29 mouse cellular contexts compared by ENCODE assay signal in the genomic region with DNA sequence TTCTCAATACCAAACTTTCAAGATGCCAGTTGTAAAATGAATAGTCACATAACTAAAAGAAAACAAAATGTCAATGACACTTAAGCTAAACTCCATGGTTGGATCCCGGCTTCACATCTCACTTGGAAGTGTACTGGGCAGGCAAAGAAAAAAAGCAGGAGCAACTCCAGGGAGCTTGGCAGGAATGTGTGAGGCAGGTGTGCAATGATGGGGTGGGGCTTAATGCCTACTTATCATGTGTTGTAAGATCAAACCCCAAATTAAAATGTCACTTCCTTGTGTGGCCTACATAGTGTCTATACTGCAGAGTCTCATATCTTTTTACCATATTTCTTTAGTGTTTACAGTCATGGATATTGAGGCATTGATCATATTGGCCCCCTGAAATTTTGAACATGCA.
DNase-seq lines count a peak whose midpoint lies in the region; ATAC-seq and TF ChIP-seq lines count a peak whose summit lies in the region.
"Had no signal": no experiment of that assay in that cellular context is flagged by ENCODE, and none has a peak within 500 bp of the region (broad histone marks: within the 10 kb centered on the region; RNA-seq: fewer than 3 reads in every experiment).

No protein-coding gene starts in this region.

- no peaks in the 10 kb centered on the region for H3K4me1 ChIP-seq in intestine, embryonic 15.5 days (replicated peaks)
- no peaks in the 10 kb centered on the region for H3K4me1 ChIP-seq in intestine, postnatal 0 days (replicated peaks; ENCODE audit: control insufficient read depth, insufficient read depth, low read length)
- H3K4me1 ChIP-seq in forebrain, embryonic 13.5 days: no peaks in the 10 kb centered on the region; the same call in 1 of the 2 replicates
- H3K4me1 ChIP-seq: embryonic facial prominence, embryonic 10.5 days; forebrain, embryonic 12.5 days; heart, embryonic 10.5 days; heart, embryonic 13.5 days had no signal

- H3K9ac ChIP-seq in intestine, embryonic 15.5 days: no peak overlapping the region
- H3K9ac ChIP-seq in intestine, postnatal 0 days (ENCODE audit: low read depth, low read length): no peak overlapping the region
- H3K9ac ChIP-seq in forebrain, embryonic 13.5 days: no peak overlapping the region
- H3K9ac ChIP-seq: embryonic facial prominence, embryonic 13.5 days; forebrain, embryonic 12.5 days; heart, embryonic 13.5 days; hindbrain, embryonic 14.5 days had no signal

- intact Hi-C loops in left cerebral cortex, adult 2 months (cut with DNase I): no loop called here
- intact Hi-C loops in left cerebral cortex, postnatal 36 days (cut with DNase I): no loop called here

- TF ChIP-seq CTCF in left cerebral cortex, adult 2 months (IDR thresholded peaks at IDR 0.05): no peak
- TF ChIP-seq CTCF in intestine, postnatal 0 days (IDR thresholded peaks at IDR 0.05; ENCODE audit: low read depth): no peak

- 0 out of 2 replicates have a peak overlapping the region, but pooled peaks have one; percentile 36 for H3K27ac ChIP-seq in left cerebral cortex, adult 2 months
- no peak overlapping the region for H3K27ac ChIP-seq in intestine, embryonic 15.5 days
- H3K27ac ChIP-seq in intestine, postnatal 0 days (ENCODE audit: low read depth, low read length): no peak overlapping the region
- H3K27ac ChIP-seq in forebrain, embryonic 13.5 days: no peak overlapping the region
- H3K27ac ChIP-seq: embryonic facial prominence, embryonic 10.5 days; embryonic facial prominence, embryonic 13.5 days; forebrain, embryonic 12.5 days; heart, adult 2 months; heart, embryonic 10.5 days; heart, embryonic 13.5 days; hindbrain, embryonic 14.5 days; hindbrain, postnatal 0 days had no signal

- no peaks in the 10 kb centered on the region for H3K36me3 ChIP-seq in intestine, embryonic 15.5 days
- H3K36me3 ChIP-seq in intestine, postnatal 0 days (ENCODE audit: control insufficient read depth, insufficient read depth): no peaks in the 10 kb centered on the region
- H3K36me3 ChIP-seq in forebrain, embryonic 13.5 days (ENCODE audit: poor library complexity, severe bottlenecking): no peaks in the 10 kb centered on the region
- H3K36me3 ChIP-seq: embryonic facial prominence, embryonic 10.5 days; embryonic facial prominence, embryonic 13.5 days; forebrain, embryonic 12.5 days; heart, embryonic 10.5 days; heart, embryonic 13.5 days had no signal

- H3K27me3 ChIP-seq in intestine, embryonic 15.5 days (replicated peaks): no peaks in the 10 kb centered on the region
- no peaks in the 10 kb centered on the region for H3K27me3 ChIP-seq in intestine, postnatal 0 days (replicated peaks; ENCODE audit: control insufficient read depth, insufficient read depth, low read length)
- no peaks in the 10 kb centered on the region for H3K27me3 ChIP-seq in forebrain, embryonic 13.5 days
- H3K27me3 ChIP-seq: embryonic facial prominence, embryonic 13.5 days; forebrain, embryonic 12.5 days; heart, embryonic 13.5 days had no signal

- H3K9me3 ChIP-seq in intestine, embryonic 15.5 days: no peaks in the 10 kb centered on the region
- H3K9me3 ChIP-seq in intestine, postnatal 0 days (ENCODE audit: control insufficient read depth): no peaks in the 10 kb centered on the region
- H3K9me3 ChIP-seq in forebrain, embryonic 13.5 days (replicated peaks): no peaks in the 10 kb centered on the region
- H3K9me3 ChIP-seq: embryonic facial prominence, embryonic 10.5 days; embryonic facial prominence, embryonic 13.5 days; forebrain, embryonic 12.5 days; heart, embryonic 10.5 days; heart, embryonic 13.5 days had no signal

- whole genome bisulfite sequencing in intestine, embryonic 15.5 days: 68% methylated on average over 1 of the region's 1 CpGs
- 49% methylated on average over 1 of the region's 1 CpGs for WGBS in intestine, postnatal 0 days
- 64% methylated on average over 1 of the region's 1 CpGs for WGBS in forebrain, embryonic 13.5 days

- no peak for DNase-seq in left cerebral cortex, adult 2 months (ENCODE audit: extremely low spot score in 1 of 2, low spot score in 2 of 2)
- DNase-seq in left cerebral cortex, postnatal 36 days (ENCODE audit: low spot score in 2 of 2): no peak
- no peak for DNase-seq in Muller cell, postnatal 12 days (ENCODE audit: inconsistent ontology term)
- DNase-seq: adrenal gland, adult 8-10 months; adrenal gland, postnatal 25 days; cerebellum, adult 11 months; cerebellum, adult 2 months; cerebellum, adult 9-11 months; cerebellum, postnatal 36 days; embryo, embryonic 11 days; gastrocnemius, postnatal 10 days; gastrocnemius, postnatal 36 days; heart, adult 2 months; heart, postnatal 14 days; heart, postnatal 4 days had no signal

- no peak overlapping the region for H3K4me2 ChIP-seq in intestine, embryonic 15.5 days (replicated peaks)
- no peak overlapping the region for H3K4me2 ChIP-seq in intestine, postnatal 0 days (replicated peaks; ENCODE audit: low read depth)
- no peak overlapping the region for H3K4me2 ChIP-seq in forebrain, embryonic 13.5 days
- H3K4me2 ChIP-seq: embryonic facial prominence, embryonic 13.5 days; forebrain, embryonic 12.5 days; heart, embryonic 13.5 days; hindbrain, embryonic 14.5 days had no signal

- H3K4me3 ChIP-seq in left cerebral cortex, adult 2 months: no peak overlapping the region
- no peak overlapping the region for H3K4me3 ChIP-seq in intestine, embryonic 15.5 days (replicated peaks)
- no peak overlapping the region for H3K4me3 ChIP-seq in intestine, postnatal 0 days (ENCODE audit: low read depth, low read length)
- H3K4me3 ChIP-seq in forebrain, embryonic 13.5 days: no peak overlapping the region
- H3K4me3 ChIP-seq: embryonic facial prominence, embryonic 10.5 days; embryonic facial prominence, embryonic 13.5 days; erythroblast, embryonic 14.5 days; forebrain, embryonic 12.5 days; heart, adult 2 months; heart, embryonic 10.5 days; heart, embryonic 13.5 days had no signal

- peak; percentile 66 for ATAC-seq in intestine, embryonic 15.5 days
- peak; percentile 59; the same call in 1 of the 2 replicates for ATAC-seq in intestine, postnatal 0 days
- no peak for ATAC-seq in forebrain, embryonic 13.5 days
- ATAC-seq: activated CD4-positive, CD25-positive, alpha-beta regulatory T cell, adult 4 months; CD4-positive, CD25-positive, alpha-beta regulatory T cell, adult 4 months; forebrain, embryonic 16.5 days; hindbrain, postnatal 0 days had no signal
